Mouse (Mus musculus) cortical plate, adult 2 months (tissue): ENCODE measurements around the gene Twf2. TPM values are rescaled to one million over a fixed set of nuclear protein-coding genes. Genes with fewer than 3 reads are reported as not detected.
A peak's percentile ranks its signal among the peaks of the same experiment; 100 is the strongest.

Experiments
- H3K27ac ChIP-seq: fragments of 200-500 bp; 2 replicates; pipeline ENCODE4 v1.5.1; 2012; ENCODE audit warnings: low read length, control low read depth, inconsistent platforms; ENCODE audit not compliant: insufficient read depth
- H3K4me1 ChIP-seq: fragments of 200-500 bp; 2 replicates; pipeline ENCODE4 v1.6.1; 2011; ENCODE audit warnings: low read length; ENCODE audit not compliant: control insufficient read depth, insufficient read depth
- H3K4me3 ChIP-seq: fragments of 200-500 bp; 2 replicates; pipeline ENCODE4 v1.5.1; 2011; ENCODE audit warnings: mild to moderate bottlenecking, low read length, control low read depth; ENCODE audit not compliant: insufficient read depth
- CTCF ChIP-seq: fragments of 200-500 bp; IDR thresholded peaks from 2 replicates; pipeline ENCODE4 v1.5.1; 2011; ENCODE audit warnings: mild to moderate bottlenecking, control low read depth, low read length; ENCODE audit not compliant: insufficient read depth; ENCODE audit errors: extremely low read depth
- POLR2A ChIP-seq: fragments of 200-500 bp; IDR thresholded peaks from 2 replicates; pipeline ENCODE4 v1.6.1; 2011; ENCODE audit warnings: mild to moderate bottlenecking, low read length, control low read depth; ENCODE audit not compliant: insufficient read depth; ENCODE audit errors: extremely low read depth
- polyA plus RNA-seq: library from polyadenylated mRNA; depleted of rRNA; stranded (reverse); fragments of >200 nt; gene quantifications from 2 replicates; pipeline ENCODE4 v1.2.3, GENCODE M21; 2012

Gene Twf2
- polyA plus RNA-seq, 1 experiment: 97.3 TPM

- TF ChIP-seq POLR2A (no peak), CTCF (no peak)
- Histone ChIP-seq H3K27ac (no peak within 1 kb of the TSS), H3K4me1 (0 out of 2 replicates have a peak, but pooled peaks cover 2% of the 10 kb centered on the region), H3K4me3 (no peak within 1 kb of the TSS)
Measured at GRCm38 (mm10) chr9:106222261-106222851, 19.4 kb downstream of the Twf2 start, which contains the start of gene Tlr9. Gene Tlr9, plus strand, starts transcription at chr9:106222598.

DNA sequence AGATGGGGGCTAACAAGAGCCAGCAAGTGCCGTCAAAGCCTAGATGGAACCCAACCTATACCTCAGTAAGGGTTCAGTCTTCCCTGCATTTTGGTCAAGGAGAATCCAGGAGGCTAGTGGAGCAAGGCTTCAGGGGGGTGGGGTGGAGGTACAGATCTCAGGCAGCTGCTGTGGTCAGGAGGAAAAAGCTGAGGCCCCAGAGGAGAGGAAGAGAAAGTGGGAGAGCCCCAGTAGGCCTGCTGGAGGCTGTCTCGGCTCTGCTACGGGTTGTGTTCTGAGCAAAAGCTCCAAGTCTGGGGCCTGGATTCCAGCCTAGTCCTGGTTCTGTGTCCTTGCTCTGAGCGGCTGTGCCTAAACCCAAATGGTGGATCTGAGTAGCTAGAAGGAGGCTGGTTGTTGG is 20.1 kb downstream of the Twf2 start:
- Histone ChIP-seq H3K4me3 (no peak overlapping the region), H3K27ac (no peak overlapping the region), H3K4me1 (0 out of 2 replicates have a peak, but pooled peaks cover 2% of the 10 kb centered on the region)
- no peak for TF ChIP-seq CTCF
- TF ChIP-seq POLR2A: no peak

- Histone ChIP-seq H3K4me1 (0 out of 2 replicates have a peak, but pooled peaks cover 2% of the 10 kb centered on the region), H3K4me3 (peak overlapping the region; percentile 23; the same call in 1 of the 2 replicates), H3K27ac (no peak overlapping the region)
- TF ChIP-seq CTCF (no peak), POLR2A (no peak)
Measured at GRCm38 (mm10) chr9:106225469-106226150, 22.7 kb downstream of the Twf2 start.

- Histone ChIP-seq H3K27ac (no peak overlapping the region), H3K4me1 (0 out of 2 replicates have a peak, but pooled peaks cover 3% of the 10 kb centered on the region), H3K4me3 (peak overlapping the region; percentile 23)
- TF ChIP-seq CTCF (no peak), POLR2A (0 out of 2 replicates have a peak, but pooled peaks have one; percentile 32)
Measured at GRCm38 (mm10) chr9:106226151-106226682, 23.3 kb downstream of the Twf2 start.

GRCm38 (mm10) chr9:106227790-106228429 is 25.0 kb downstream of the Twf2 start:
- Histone ChIP-seq H3K27ac (no peak overlapping the region), H3K4me1 (0 out of 2 replicates have a peak, but pooled peaks cover 3% of the 10 kb centered on the region), H3K4me3 (no peak overlapping the region)
- no peak for TF ChIP-seq POLR2A
- TF ChIP-seq CTCF: no peak

GRCm38 (mm10) chr9:106230051-106230733 is 27.3 kb downstream of the Twf2 start:
- Histone ChIP-seq H3K4me3 (no peak overlapping the region), H3K27ac (no peak overlapping the region), H3K4me1 (peaks cover 3% of the 10 kb centered on the region; the same call in 1 of the 2 replicates)
- no peak for TF ChIP-seq POLR2A
- TF ChIP-seq CTCF: no peak

DNA sequence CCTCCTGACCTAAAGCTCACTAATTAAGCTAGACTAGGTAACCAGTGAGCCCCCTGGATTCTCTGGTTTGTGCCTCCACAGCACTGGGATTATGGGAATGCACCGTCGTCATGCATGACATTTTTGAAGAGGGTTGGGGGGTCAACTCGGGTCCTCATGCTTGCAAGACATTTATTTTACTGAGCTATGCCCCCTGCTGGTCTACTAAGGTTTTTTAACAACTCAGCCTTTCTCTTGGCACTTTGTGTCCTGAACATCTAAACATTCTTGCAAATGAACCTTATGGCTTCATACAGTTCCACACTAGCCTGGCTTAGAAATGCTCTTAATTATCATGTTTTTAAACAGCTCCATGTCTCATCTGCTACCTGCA is 27.8 kb downstream of the Twf2 start:
- TF ChIP-seq CTCF: peak; percentile 25; the same call in 1 of the 2 replicates
- no peak for TF ChIP-seq POLR2A
- H3K27ac ChIP-seq: no peak overlapping the region; the same call in 1 of the 2 replicates

DNA sequence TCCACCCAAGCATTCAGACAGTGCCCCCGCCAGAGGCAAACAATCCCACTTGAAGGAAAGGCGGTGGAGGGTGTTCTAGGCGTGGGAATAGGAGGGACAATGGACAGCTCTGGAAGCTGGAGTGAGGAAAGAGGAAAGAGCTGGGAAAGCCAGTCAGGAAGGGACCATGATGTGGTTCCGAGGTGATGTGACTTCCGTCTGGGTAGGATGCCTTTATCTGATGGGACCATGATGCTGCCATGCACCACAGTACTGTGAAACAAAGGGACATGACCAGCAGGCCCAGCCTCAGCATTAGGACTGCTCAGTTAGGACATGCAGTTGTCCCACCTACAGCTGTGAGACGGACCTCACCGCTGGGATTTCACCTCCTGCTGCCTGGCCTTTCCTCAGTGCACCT is 28.3 kb downstream of the Twf2 start:
- Histone ChIP-seq H3K4me3 (no peak overlapping the region), H3K4me1 (peaks cover 1% of the 10 kb centered on the region; the same call in 1 of the 2 replicates), H3K27ac (peak overlapping the region; percentile 13; the same call in 1 of the 2 replicates)
- no peak for TF ChIP-seq CTCF
- no peak for TF ChIP-seq POLR2A

More for the DNA sequence above, 27.8 kb downstream of the Twf2 start:
- Histone ChIP-seq H3K4me3 (no peak overlapping the region), H3K4me1 (peaks cover 3% of the 10 kb centered on the region; the same call in 1 of the 2 replicates)

GRCm38 (mm10) chr9:106231816-106232215 is 28.9 kb downstream of the Twf2 start:
- no peak overlapping the region for H3K4me3 ChIP-seq
- H3K4me1 ChIP-seq: peaks cover 1% of the 10 kb centered on the region; the same call in 1 of the 2 replicates
- no peak for TF ChIP-seq POLR2A
- 0 out of 2 replicates have a peak, but pooled peaks have one; percentile 9 for TF ChIP-seq CTCF
- H3K27ac ChIP-seq: no peak overlapping the region
